Mouse (Mus musculus): ENCODE measurements at regions not wholly inside any gene's neighbourhood (a gene's known extent, or its start where the extent isn't known, plus 50 kb on each side); places are given as distances from the start of the nearest gene placed in this dataset.

DNA sequence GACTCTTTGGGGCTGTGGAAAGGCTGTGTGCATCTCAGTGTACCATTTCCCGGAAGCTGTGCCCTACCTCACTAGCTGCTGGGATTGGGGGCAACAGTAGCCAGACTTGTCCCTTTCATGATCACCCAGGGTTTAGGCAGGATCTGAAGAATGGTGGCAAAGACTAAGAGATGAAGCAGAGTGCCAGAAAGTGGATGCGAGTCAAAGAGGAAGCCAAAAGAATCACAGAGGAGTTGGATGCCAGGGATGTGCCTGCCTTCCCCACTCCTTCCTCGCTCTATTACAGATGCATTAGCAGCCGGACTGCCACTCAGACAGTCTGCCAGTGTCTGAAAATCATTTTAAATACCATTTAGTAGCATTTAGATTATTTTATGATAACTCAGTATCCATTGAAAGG is 271.5 kb upstream of the Slc24a2 start:
- no peak for DNase-seq

DNA sequence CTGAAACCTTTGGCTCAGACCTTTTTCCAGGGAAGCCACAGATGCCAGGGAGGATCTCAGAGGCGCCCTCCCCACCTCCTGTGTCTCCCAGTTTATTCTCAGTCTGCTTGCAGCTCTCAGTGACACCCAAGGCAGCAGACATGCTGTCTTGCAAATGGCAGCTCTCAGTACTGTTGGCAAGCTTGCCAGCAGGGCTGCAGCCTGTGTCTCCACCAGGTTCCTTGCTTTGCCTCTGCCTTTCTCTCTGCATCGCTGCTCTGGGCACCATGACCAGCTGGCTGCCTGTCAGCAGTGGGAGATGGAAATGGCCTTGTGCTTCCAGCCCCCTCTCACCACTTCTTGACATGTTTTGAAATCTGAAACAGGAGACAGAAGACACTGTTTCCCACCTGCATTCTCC is 270.2 kb upstream of the Slc24a2 start:
- DNase-seq = no peak

DNA sequence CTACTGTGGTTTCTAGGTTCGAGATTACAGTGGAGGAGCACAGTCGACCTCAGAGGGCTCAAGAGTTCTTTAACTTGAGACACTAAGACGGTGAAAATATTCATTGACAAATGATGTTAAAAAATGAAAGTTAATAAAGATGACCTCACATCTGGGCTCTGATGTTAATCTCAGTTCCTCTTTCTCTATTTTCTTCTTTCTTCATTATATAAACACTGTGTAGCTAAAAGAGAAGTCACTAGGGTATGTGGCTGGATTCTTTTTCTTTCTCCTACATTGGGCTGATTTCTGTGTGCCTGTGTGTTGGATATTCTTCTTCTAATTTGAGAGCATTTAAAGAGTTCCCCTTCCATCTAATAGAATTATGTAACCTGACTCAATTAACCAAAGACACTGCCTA is 257.5 kb upstream of the Slc24a2 start:
- no peak for DNase-seq

DNA sequence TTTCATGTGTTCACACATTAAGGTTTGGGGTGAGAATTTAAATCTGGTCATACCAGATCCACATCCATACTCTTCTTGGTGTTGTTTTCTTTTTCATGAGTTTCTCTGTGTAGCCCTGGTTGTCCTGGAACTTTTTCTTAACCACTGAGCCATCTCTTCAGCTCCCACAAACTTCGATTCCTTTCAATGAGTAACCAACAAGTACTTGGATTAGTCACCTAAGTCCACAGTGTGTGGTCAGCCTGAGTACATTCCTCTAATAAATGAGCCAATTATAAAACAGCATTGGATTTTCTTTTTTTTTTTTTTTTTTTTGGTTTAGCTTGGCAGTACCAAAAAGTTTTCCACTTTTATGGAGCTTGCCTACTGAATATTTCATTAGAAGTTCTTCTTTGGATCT is 245.3 kb upstream of the Slc24a2 start:
- no peak for DNase-seq

DNA sequence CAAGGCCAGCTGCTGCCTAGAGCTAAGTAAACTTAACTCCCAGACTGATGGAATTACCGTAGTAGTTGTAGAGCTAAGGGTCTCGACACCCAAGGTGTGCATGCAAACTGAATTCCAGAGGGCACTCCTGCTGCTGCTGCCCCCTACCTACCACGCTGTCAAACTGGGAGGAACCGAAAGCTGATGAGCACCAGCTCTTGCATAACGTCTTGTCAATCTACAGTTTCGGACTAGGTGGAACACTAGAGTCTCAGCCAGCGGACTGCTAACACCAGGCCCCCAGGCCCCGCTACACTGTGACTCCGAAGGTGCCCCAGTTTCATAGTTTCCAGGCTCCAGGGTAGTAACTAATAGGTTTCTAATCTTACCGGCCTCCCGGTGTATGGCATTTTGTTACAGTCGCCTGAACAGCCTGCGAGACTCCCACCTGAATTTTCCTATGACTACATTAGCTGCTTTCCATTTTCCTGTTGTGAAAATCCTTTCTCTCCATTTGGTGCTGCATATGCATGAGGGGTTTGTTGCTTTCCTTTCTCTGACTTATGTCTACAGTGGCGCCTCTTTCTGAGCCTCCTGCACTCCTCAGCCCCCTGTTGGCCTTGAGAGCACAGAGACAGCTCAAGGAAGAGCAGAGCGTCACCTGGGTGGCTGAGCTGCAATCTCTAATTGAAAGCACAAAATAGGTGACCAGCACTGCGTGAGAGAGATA is 243.2 kb upstream of the Slc24a2 start:
- DNase-seq = peak; percentile 47

DNA sequence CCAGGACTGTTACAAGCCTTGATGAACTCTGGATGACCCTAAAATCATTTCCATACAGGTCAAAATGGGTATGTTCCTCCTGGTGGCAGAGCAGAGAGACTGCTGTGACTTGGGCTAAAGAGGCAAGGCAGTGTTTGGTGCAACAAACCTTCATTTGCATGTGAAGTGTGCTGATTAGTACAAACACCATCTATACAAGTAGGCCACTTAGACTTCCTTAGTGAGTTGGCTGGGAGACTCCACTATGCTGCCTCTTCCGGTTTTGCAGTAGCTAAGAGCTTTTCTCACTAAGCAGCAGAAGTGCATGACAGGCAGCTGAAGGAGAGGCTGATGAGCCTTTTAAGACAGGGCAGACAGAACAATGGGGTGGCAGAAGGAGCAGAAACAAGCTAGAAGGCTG is 242.5 kb upstream of the Slc24a2 start:
- no peak for DNase-seq

DNA sequence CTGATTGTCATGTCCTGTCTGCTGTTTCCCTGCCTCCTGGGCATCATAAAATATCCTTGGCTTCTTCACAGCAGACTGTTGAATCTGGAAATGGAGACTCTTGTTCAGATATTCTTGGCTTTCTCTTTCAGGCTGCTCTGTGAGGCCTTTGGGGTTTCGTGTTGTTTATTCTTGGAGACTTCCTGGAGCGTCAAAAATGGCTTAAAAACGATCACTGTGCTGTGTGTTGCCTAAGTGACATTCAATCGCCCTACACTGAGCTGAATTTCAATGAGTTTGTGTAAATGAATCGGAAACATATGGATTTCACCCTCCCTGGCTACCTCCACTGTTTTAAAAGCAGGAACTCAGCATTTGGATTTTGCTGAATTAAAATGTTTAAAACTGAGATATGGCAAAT is 241.1 kb upstream of the Slc24a2 start:
- DNase-seq = no peak

DNA sequence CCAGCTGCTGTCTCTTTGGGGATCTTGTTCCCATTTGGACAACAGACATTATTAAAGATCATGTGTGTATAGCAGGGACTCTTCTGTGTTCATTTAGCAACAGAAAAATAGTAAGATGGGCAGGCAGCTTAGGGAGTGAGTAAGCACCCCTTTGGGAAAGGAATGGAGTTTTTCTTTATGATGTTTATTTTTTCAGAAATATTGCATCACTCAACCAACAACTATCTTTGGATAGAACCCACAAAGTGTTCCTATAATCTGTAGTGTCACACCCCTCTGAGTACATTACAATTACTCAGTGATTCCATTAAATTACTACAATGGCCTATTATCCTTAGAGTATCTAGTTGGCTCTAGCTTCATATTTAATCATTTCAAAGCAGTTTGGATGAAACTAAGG is 237.3 kb upstream of the Slc24a2 start:
- DNase-seq = no peak

DNA sequence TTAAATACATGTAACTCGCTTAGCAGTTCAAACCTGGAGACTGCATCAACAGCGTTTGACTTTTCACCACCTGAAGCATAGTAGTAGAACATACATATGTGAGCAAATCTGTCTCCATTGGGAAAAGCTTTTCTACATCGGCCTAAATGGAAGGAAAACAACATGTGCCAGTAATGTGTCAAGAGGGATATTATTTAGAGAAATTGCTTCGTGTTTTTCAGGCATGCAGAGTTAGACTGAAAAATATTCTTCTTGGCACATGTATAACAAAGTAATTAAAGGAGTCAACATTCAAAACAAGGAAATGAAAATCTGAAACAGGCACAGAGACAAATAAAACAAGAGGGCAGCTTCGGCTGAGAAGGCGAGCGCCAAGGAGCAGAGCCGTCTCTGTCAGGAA is 236.7 kb upstream of the Slc24a2 start:
- no peak for DNase-seq

DNA sequence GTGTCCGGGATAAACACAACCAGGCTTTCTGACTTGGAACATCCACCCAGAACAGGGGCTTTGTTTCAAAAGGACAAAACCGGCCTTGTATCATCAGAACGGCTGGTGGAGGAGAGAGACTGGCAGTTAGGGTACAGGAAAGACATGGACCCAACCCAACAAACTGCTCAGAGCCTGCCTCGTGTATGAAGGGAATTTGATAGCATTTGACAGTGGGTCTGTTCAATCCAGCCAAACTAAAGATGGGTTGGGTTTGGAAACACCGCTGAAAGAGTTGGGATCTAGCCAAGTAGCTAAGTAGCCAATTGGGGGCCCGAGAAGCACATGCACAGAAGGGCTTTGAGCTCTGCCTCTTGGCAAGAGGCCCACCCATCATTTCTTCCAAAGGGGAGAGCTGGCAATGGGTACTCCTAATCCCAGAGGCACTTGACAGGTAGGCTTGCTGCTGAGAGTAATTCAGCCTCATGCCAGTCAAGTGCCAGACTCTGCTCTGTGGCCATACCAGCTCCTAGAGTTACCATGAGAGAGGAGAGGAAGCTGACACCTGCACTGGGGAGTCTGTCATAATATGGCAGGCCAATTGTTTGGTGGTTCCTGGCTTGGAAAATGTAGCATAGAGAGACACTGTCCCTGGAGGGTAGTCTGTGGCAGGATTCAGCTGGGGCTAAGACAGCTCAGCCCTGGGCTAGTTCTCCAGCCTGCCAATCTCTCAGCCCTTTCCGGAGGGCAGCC is 231.1 kb upstream of the Slc24a2 start:
- no peak for DNase-seq

DNA sequence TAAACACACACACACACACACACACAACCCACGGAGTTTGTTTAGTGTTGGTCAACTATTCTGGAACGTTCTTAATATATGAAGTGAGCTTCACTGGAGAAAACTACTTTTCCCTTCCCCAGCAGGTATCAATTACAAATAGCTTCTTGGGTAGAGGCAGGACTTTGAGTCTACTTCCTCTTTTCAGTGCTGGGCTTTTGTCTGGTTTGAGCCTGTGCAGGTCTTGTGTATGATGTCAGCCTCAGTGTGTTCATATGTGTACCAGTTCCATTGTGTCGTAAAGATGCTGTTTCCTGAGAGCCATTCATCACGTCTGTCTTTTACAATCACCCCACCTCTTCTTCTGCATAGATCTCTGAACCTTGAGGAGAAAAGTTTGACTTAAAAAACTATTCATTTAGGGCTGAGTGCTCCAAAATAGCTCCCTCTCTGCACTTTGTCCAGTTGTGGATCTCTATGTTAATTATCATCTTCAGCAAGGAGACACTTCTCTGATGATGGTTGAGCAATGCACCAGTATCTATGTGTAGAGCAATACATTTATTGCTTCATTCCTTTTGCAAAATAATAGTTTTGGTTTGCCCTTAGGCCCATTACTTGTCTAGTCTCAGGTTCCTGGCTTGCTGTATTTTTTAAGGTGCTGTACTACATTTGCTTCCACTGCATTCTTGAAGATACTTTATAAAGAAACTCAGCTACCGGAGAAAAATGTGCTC is 225.7 kb upstream of the Slc24a2 start:
- no peak for DNase-seq

DNA sequence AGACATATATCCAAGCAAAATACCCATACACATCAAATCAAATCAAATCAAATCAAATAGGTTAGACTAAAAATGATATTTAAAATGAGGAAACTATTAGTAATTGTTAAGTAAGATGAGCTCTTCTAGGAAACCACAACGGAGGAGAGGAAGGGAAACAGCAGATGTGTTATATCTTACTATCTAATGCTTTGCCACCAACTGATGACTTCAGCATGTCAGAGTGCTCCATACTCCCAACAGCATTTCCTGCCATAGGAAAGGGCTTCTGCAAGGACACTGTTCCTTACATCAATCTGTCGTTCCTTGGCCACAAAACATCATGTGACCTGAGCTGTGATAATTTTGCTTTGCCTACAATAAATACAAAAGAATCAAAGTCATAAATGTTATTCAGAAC is 221.8 kb upstream of the Slc24a2 start:
- no peak for DNase-seq

DNA sequence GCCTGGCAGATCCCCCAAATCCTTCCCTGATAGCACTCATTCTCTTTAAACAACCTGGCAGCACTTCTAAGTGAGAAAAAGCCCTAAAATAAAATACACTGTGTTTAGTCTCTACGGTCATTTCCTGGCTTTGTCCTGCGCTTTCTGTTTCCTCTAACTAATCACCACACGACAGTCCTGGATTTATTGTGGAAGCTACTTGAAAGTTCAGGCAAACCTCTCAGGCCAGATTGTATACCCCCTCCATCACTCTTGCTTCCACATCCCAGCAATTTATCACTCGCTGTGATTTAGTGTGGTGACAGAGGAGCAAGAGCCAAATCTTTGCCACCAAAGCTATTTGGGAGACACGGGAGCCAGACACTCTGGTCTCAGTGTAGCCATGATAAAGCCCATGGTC is 221.0 kb upstream of the Slc24a2 start:
- no peak for DNase-seq

DNA sequence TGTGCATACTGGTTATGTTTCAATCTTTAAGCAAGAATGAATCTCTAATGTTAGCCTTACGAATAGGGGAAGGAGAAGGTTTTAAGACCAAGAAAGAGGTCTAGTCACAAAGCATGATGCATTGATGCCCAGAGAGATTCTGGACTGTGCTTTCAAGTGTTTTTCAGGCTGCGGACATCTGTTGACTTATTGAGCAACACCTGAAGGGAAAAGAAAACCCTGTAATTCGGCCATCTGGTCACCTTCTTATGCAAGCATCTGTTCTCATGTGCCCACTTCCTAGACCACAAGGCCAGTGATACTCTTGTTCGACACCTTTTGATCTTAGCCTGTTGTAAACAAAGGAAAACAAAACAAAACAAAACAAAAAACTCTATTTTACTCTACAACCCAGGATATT is 218.1 kb upstream of the Slc24a2 start:
- no peak for DNase-seq

DNA sequence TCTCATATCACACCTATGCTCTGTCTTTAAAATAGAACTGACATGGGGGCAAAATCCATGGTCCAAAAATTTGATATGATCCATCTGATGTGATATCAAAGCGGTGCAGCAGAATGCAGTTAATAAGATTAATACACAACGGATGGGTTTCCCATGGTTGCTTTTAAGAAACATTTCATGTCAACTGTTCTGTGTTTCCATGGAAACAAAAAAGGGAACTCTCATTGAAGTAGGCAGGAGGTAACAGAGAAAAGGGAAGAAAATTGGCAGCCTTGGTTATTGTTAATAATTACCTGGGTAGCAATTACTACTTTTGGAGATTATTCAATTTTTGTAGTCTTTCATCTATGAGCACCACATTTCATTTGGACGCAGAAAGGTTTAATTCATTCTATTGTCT is 216.6 kb upstream of the Slc24a2 start:
- DNase-seq = no peak

DNA sequence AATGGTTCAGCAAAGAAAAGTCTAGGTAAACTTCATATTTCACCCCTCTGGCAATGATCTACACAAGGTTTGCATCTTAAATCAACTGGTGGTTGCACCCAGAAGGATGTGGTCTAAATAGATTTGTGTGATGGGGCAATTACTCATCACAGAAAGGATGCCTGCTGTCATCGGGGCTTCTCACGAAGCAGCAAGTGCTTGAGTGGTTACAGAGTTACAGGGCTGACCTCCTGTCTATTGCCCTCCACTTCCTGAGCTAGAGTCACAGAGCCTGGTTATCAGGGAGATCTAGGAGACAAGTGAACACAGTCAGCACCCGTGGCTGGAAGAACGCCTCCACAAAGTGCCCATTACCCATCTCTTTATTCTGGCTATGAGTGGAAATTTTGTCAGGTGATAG is 203.9 kb upstream of the Slc24a2 start:
- no peak for DNase-seq

DNA sequence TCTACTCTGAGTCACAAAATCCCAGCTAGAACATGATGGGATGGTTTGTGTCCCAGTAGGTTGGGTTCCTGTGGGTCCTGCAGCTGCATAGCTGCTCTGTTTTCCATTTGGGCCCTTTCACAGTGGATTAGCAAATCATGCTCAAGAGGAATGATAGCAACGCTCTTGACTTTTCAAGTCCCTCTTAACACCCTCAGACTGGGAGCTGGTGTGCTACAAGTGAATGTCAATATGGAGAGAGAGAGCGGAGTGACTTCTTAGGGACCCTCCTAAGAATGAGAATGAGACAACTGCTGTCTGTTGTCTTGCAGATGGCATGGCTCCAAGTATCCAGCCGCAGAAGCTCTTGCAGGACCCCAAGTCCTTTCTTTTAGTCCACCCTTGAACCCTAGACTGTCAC is 198.1 kb upstream of the Slc24a2 start:
- DNase-seq = no peak

DNA sequence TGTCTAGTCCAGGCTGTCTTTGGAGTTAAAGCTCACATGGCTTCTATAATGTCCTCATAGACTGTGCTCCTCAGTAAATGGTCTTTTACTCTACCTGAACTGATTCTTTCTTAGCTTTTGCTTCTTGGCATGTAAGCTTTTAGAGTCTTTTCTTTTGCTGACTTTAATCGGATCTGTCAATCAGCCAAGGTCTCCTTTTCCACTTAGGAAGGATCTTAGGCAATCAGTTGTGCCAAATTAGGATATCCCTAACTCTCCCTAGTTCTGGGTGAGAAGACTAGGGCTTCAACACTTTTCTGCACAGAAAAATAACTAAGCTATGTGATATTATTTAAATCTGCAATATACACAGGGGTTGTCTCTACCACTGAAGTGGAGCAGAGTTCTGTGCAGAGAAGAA is 193.8 kb upstream of the Slc24a2 start:
- no peak for DNase-seq

DNA sequence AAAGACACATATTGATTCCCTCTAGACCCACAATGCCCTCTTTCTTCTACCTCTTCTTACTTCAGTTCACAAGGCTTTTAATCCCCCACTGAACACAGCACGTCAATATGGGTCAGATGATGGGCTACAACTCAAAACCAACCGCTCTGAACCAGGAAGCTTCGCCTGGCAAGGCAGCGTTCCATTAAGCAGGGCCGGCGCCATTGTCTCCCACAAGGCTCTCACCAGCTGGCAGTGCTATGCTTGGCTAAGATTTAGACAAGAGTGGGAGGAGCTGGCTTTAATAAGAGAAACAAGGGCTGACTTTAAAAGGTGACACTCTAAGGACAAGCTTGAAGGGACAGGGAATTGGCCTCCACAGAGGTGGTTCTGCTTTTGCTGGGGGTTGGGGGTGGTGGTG is 192.3 kb upstream of the Slc24a2 start:
- no peak for DNase-seq

DNA sequence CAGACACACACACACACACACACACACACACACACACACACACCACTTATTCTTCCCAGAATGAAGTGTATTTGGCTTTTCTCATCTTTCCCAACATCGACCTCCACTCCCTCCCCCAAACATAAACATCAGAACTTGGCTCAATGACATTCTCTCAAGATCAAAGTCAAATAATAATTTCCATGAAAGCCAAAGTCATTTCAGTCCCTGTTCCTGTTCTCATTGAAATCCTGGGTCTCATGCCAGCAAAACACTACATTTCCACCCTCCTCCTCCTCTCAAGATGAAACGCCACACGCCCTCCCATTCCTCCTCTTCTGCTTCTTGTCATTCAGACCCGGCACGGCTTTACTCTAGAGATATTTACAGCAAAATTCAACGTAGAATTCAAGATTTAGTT is 173.1 kb upstream of the Slc24a2 start:
- no peak for DNase-seq

DNA sequence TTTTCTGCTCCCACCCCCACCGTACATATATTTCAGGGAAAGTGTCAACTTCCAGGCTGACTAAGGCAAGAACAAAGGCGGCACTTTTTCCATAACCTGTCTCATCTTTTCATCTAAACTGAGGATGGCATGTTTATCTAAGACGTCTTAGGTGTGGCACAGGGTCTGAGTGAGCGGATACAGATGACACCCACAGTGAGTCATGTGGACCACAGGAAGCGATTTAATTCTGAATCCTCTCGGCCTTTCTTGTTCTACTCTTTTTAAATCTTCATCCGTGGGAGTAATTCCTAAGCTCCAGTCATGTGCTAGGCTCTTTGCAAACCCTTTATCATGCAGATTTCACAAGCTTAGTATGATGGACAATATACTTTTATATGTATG is 171.9 kb upstream of the Slc24a2 start:
- DNase-seq = no peak

DNA sequence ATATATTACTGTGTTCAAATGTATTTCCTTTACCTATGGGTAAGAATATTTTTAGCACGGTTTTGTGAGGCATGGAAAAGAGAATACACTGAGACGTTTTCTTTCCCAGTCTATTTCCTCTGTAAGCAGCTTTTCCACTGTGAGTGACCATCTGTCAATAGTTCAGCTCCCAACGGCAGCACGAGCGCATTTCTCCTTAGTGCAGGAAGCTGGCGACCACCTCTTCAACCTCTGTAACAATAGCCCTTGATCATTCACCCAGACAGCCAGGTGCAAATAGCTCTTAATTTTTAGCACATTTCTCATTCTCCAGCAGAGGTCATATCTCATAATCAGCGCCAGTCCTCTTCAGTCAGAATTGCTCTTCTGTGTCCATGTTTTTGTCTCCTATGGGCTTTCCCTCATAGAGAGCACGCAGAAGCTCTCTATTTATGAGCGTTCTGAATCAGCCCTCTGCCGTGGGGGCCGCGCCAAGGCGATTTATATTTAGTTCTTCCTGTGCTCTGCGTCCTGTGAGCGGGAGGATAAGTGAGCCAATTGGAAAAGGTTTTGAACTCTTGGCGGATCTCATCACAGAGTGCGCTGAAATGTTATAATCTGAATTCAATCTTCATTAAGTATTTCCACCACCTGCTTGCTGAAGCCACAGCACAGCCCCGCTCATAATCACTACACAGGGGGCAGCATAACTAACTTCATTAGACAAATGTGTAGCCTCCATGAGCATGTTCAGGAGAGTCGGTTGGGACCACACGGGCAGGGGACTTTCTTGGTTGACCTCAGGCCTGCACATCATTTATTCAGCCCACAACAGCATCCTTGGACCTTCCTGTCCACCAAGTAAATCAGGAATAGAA is 171.3 kb upstream of the Slc24a2 start:
- peak; percentile 44 for DNase-seq

DNA sequence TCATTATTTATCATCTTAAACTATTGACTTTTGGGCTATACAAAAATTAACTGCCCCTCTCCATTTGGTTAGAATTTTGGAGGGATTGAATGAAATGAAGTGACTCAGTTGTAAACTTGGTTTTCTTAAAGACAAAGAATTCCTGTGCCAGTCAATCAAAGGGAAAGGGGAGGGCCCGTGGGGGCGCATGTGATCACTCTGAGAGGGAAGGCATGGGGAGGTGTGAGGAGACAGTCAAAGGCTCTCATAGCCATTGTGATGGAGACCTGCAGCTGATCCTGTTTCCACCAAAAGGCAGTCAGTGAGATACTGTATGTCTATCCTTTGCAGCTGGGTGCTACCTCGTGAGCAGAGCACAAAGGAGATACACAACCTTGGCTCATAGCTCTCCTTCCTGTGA is 156.6 kb upstream of the Slc24a2 start:
- no peak for DNase-seq

Measured in right cerebral cortex, postnatal 25 days (tissue).